Mouse (Mus musculus): Measurements from ENCODE around the gene Ift22.

DNA sequence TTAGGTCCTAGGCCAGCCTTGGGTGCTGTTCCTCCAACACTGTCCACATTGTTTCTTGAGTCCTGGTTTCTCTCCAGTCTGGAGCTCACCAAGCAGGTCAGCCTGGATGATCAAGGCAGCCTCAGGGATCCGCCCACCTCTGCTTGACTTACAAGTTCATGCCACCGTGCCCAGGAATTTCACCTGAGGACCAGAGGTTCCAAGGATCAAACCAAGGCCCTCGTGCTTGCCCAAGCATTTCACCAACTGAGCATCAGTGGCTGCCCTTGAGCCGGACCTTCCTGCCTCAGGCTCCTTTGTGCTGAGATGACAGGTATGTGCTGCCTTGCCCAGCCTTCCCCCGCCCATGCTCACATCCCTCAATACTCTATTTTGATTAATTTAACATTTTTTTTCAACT lies 29.7 kb downstream of the Ift22 start:
- no peak for TF ChIP-seq CTCF (IDR thresholded peaks at IDR 0.05; ENCODE audit: control insufficient read depth, insufficient read depth, low read length)
- no peak for TF ChIP-seq POLR2A (IDR thresholded peaks at IDR 0.05; ENCODE audit: borderline replicate concordance, control insufficient read depth, low read depth, low read length)
